Mouse (Mus musculus): ENCODE data around the gene Lbhd2.

DNA sequence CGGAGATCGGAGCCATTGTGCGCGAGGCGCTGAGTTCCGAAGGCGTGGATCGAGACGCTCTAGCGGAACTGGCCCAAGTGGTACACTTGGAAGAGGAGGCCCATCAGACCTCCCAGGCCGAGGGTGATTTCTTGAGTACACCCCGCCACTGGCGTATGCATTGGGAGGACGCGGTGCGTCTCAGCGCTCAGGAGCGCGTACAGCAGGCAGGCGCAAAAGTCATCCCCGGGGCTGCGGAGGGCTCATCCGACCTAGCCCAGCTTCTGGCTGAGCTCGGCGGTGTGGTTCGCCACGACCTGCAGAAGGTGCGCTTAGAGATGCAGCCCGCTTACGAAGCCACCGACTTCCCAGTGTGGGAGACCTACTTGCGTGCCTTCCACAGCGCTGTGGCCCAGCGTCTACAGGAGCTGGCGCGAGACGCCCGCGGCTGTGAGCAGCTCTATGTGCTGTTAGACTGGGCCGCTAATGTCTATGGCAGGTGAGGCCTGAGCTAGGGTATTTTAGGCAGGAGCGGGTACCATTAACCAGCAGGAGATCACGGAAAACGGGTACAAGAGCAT is 17.0 kb downstream of the Lbhd2 start:
- TF ChIP-seq CTCF (IDR thresholded peaks at IDR 0.05; ENCODE audit: low read depth, low read length) (no peak), POLR2A (IDR thresholded peaks at IDR 0.05; ENCODE audit: borderline replicate concordance, low read depth, low read length) (no peak)

Measured in bone marrow macrophage, adult 2 months (primary cell).